Mouse (Mus musculus): ENCODE results near the gene Mrps14. TPM values are rescaled to one million over a fixed set of nuclear protein-coding genes. Genes with fewer than 3 reads are reported as not detected.

Mrps14 gene
- polyA plus RNA-seq, 1 experiment, result 72.2 TPM

- no peak overlapping the region for H3K4me2 ChIP-seq (ENCODE audit: low read depth)
- TF ChIP-seq MYOD1 (IDR thresholded peaks at IDR 0.05; ENCODE audit: control insufficient read depth in 1 of 3, insufficient read length in 2 of 3, low read depth in 2 of 3), result no peak
- no peak for TF ChIP-seq REST (IDR thresholded peaks at IDR 0.05; ENCODE audit: insufficient read depth, insufficient read length)
- no peak for TF ChIP-seq TCF12 (IDR thresholded peaks at IDR 0.05; ENCODE audit: insufficient read depth, poor library complexity, severe bottlenecking)
- no peak for TF ChIP-seq POLR2A (IDR thresholded peaks at IDR 0.05; ENCODE audit: insufficient read length, low read depth)
- no peak for TF ChIP-seq E2F4 (IDR thresholded peaks at IDR 0.05; ENCODE audit: insufficient read depth)
- TF ChIP-seq TCF3 (IDR thresholded peaks at IDR 0.05; ENCODE audit: insufficient read length, low read depth), result no peak
- TF ChIP-seq USF1 (IDR thresholded peaks at IDR 0.05; ENCODE audit: low read depth), result no peak
- no peak for TF ChIP-seq MAX (IDR thresholded peaks at IDR 0.05; ENCODE audit: low read depth)
- TF ChIP-seq MYOG (IDR thresholded peaks at IDR 0.05; ENCODE audit: control insufficient read depth in 1 of 3, insufficient read depth in 1 of 3, insufficient read length in 2 of 3, low read depth in 2 of 3), result no peak
- TF ChIP-seq POLR2AphosphoS2 (IDR thresholded peaks at IDR 0.05; ENCODE audit: insufficient read length, low read depth), result no peak
- TF ChIP-seq CEBPB (IDR thresholded peaks at IDR 0.05; ENCODE audit: insufficient read depth, poor library complexity, severe bottlenecking), result no peak
- TF ChIP-seq SRF (IDR thresholded peaks at IDR 0.05; ENCODE audit: control insufficient read depth, insufficient read length, low read depth), result no peak
- H3K27me3 ChIP-seq (ENCODE audit: control insufficient read depth, insufficient read depth, insufficient read length), result peaks cover 4% of the 10 kb centered on the region
- no peak overlapping the region for H3ac ChIP-seq (ENCODE audit: control insufficient read depth, insufficient read length)
- H3K4me3 ChIP-seq, result no peak overlapping the region
- H3K79me2 ChIP-seq (ENCODE audit: control insufficient read depth, insufficient read depth), result no peaks in the 10 kb centered on the region
- no peaks in the 10 kb centered on the region for H3K36me3 ChIP-seq (ENCODE audit: control insufficient read depth, insufficient read depth)
Observed at GRCm38 (mm10) chr1:160150726-160151125, 44.3 kb upstream of the Mrps14 start.

GRCm38 (mm10) chr1:160153480-160153879, 41.5 kb upstream of the Mrps14 start, which contains the start of gene Tnn:
TSS of gene Tnn (minus strand) at chr1:160153580.
- Histone ChIP-seq H3K36me3 (ENCODE audit: control insufficient read depth, insufficient read depth) (no peaks in the 10 kb centered on the region), H3K79me2 (ENCODE audit: control insufficient read depth, insufficient read depth) (no peaks in the 10 kb centered on the region), H3K27me3 (ENCODE audit: control insufficient read depth, insufficient read depth, insufficient read length) (no peaks in the 10 kb centered on the region), H3K4me3 (no peak within 1 kb of the TSS), H3ac (ENCODE audit: control insufficient read depth, insufficient read length) (no peak within 1 kb of the TSS), H3K4me2 (ENCODE audit: low read depth) (no peak within 1 kb of the TSS)
- no peak for TF ChIP-seq TCF3 (IDR thresholded peaks at IDR 0.05; ENCODE audit: insufficient read length, low read depth)
- no peak for TF ChIP-seq MAX (IDR thresholded peaks at IDR 0.05; ENCODE audit: low read depth)
- TF ChIP-seq CEBPB (IDR thresholded peaks at IDR 0.05; ENCODE audit: insufficient read depth, poor library complexity, severe bottlenecking), result no peak
- no peak for TF ChIP-seq MYOD1 (IDR thresholded peaks at IDR 0.05; ENCODE audit: control insufficient read depth in 1 of 3, insufficient read length in 2 of 3, low read depth in 2 of 3)
- TF ChIP-seq MYOG (IDR thresholded peaks at IDR 0.05; ENCODE audit: control insufficient read depth in 1 of 3, insufficient read depth in 1 of 3, insufficient read length in 2 of 3, low read depth in 2 of 3), result no peak
- no peak for TF ChIP-seq POLR2A (IDR thresholded peaks at IDR 0.05; ENCODE audit: insufficient read length, low read depth)
- TF ChIP-seq E2F4 (IDR thresholded peaks at IDR 0.05; ENCODE audit: insufficient read depth), result no peak
- TF ChIP-seq USF1 (IDR thresholded peaks at IDR 0.05; ENCODE audit: low read depth), result no peak
- no peak for TF ChIP-seq REST (IDR thresholded peaks at IDR 0.05; ENCODE audit: insufficient read depth, insufficient read length)
- TF ChIP-seq SRF (IDR thresholded peaks at IDR 0.05; ENCODE audit: control insufficient read depth, insufficient read length, low read depth), result no peak
- TF ChIP-seq TCF12 (IDR thresholded peaks at IDR 0.05; ENCODE audit: insufficient read depth, poor library complexity, severe bottlenecking), result no peak
- no peak for TF ChIP-seq POLR2AphosphoS2 (IDR thresholded peaks at IDR 0.05; ENCODE audit: insufficient read length, low read depth)

- TF ChIP-seq E2F4 (IDR thresholded peaks at IDR 0.05; ENCODE audit: insufficient read depth) (no peak), USF1 (IDR thresholded peaks at IDR 0.05; ENCODE audit: low read depth) (no peak), CEBPB (IDR thresholded peaks at IDR 0.05; ENCODE audit: insufficient read depth, poor library complexity, severe bottlenecking) (no peak), TCF12 (IDR thresholded peaks at IDR 0.05; ENCODE audit: insufficient read depth, poor library complexity, severe bottlenecking) (no peak), POLR2AphosphoS2 (IDR thresholded peaks at IDR 0.05; ENCODE audit: insufficient read length, low read depth) (no peak), REST (IDR thresholded peaks at IDR 0.05; ENCODE audit: insufficient read depth, insufficient read length) (no peak), MYOG (IDR thresholded peaks at IDR 0.05; ENCODE audit: control insufficient read depth in 1 of 3, insufficient read depth in 1 of 3, insufficient read length in 2 of 3, low read depth in 2 of 3) (no peak), SRF (IDR thresholded peaks at IDR 0.05; ENCODE audit: control insufficient read depth, insufficient read length, low read depth) (no peak), POLR2A (IDR thresholded peaks at IDR 0.05; ENCODE audit: insufficient read length, low read depth) (no peak), MAX (IDR thresholded peaks at IDR 0.05; ENCODE audit: low read depth) (no peak), TCF3 (IDR thresholded peaks at IDR 0.05; ENCODE audit: insufficient read length, low read depth) (no peak), MYOD1 (IDR thresholded peaks at IDR 0.05; ENCODE audit: control insufficient read depth in 1 of 3, insufficient read length in 2 of 3, low read depth in 2 of 3) (no peak)
- no peak overlapping the region for H3ac ChIP-seq (ENCODE audit: control insufficient read depth, insufficient read length)
- H3K4me2 ChIP-seq (ENCODE audit: low read depth), result no peak overlapping the region
- H3K4me3 ChIP-seq, result no peak overlapping the region
- H3K36me3 ChIP-seq (ENCODE audit: control insufficient read depth, insufficient read depth), result no peaks in the 10 kb centered on the region
- no peaks in the 10 kb centered on the region for H3K27me3 ChIP-seq (ENCODE audit: control insufficient read depth, insufficient read depth, insufficient read length)
- no peaks in the 10 kb centered on the region for H3K79me2 ChIP-seq (ENCODE audit: control insufficient read depth, insufficient read depth)
Observed at GRCm38 (mm10) chr1:160158190-160158589, 36.8 kb upstream of the Mrps14 start.

GRCm38 (mm10) chr1:160166600-160166999, 28.4 kb upstream of the Mrps14 start:
- Histone ChIP-seq H3ac (ENCODE audit: control insufficient read depth, insufficient read length) (no peak overlapping the region), H3K4me3 (no peak overlapping the region), H3K79me2 (ENCODE audit: control insufficient read depth, insufficient read depth) (no peaks in the 10 kb centered on the region), H3K36me3 (ENCODE audit: control insufficient read depth, insufficient read depth) (no peaks in the 10 kb centered on the region), H3K27me3 (ENCODE audit: control insufficient read depth, insufficient read depth, insufficient read length) (peaks cover 11% of the 10 kb centered on the region), H3K4me2 (ENCODE audit: low read depth) (no peak overlapping the region)
- no peak for TF ChIP-seq TCF12 (IDR thresholded peaks at IDR 0.05; ENCODE audit: insufficient read depth, poor library complexity, severe bottlenecking)
- no peak for TF ChIP-seq USF1 (IDR thresholded peaks at IDR 0.05; ENCODE audit: low read depth)
- TF ChIP-seq MAX (IDR thresholded peaks at IDR 0.05; ENCODE audit: low read depth), result no peak
- no peak for TF ChIP-seq POLR2AphosphoS2 (IDR thresholded peaks at IDR 0.05; ENCODE audit: insufficient read length, low read depth)
- no peak for TF ChIP-seq POLR2A (IDR thresholded peaks at IDR 0.05; ENCODE audit: insufficient read length, low read depth)
- no peak for TF ChIP-seq TCF3 (IDR thresholded peaks at IDR 0.05; ENCODE audit: insufficient read length, low read depth)
- TF ChIP-seq E2F4 (IDR thresholded peaks at IDR 0.05; ENCODE audit: insufficient read depth), result no peak
- no peak for TF ChIP-seq MYOD1 (IDR thresholded peaks at IDR 0.05; ENCODE audit: control insufficient read depth in 1 of 3, insufficient read length in 2 of 3, low read depth in 2 of 3)
- TF ChIP-seq MYOG (IDR thresholded peaks at IDR 0.05; ENCODE audit: control insufficient read depth in 1 of 3, insufficient read depth in 1 of 3, insufficient read length in 2 of 3, low read depth in 2 of 3), result no peak
- TF ChIP-seq REST (IDR thresholded peaks at IDR 0.05; ENCODE audit: insufficient read depth, insufficient read length), result no peak
- TF ChIP-seq SRF (IDR thresholded peaks at IDR 0.05; ENCODE audit: control insufficient read depth, insufficient read length, low read depth), result no peak
- no peak for TF ChIP-seq CEBPB (IDR thresholded peaks at IDR 0.05; ENCODE audit: insufficient read depth, poor library complexity, severe bottlenecking)
